Mouse (Mus musculus) heart, postnatal 0 days (tissue): Measurements from ENCODE around the gene Stat3. TPM values are rescaled to one million over a fixed set of nuclear protein-coding genes. Genes with fewer than 3 reads are reported as not detected.
A peak's percentile ranks its signal among the peaks of the same experiment; 100 is the strongest.

Source experiments
- ATAC-seq: fragments of 200-750 bp; cut with Nextera tagmentation; 2 replicates; pipeline ENCODE4 v1.8.0; 2017; ENCODE audit warnings: low read depth, moderate number of reproducible peaks, moderate library complexity; ENCODE audit not compliant: insufficient read depth
- DNase-seq: peaks from one replicate; pipeline ENCODE4 v3.0.0-alpha.2; 2016; ENCODE audit warnings: low spot score
- H3K27ac ChIP-seq: fragments of 300-500 bp; sonication (generic); 2 replicates; pipeline ENCODE4 v1.5.1; 2014; ENCODE audit warnings: low read depth, mild to moderate bottlenecking
- H3K27me3 ChIP-seq: fragments of 300-500 bp; sonication (generic); 2 replicates; pipeline ENCODE4 v1.6.1; 2014; ENCODE audit warnings: low read length, mixed read lengths; ENCODE audit not compliant: control insufficient read depth, insufficient read depth
- H3K36me3 ChIP-seq: fragments of 300-500 bp; sonication (generic); replicated peaks from 2 replicates; pipeline ENCODE4 v1.6.1; 2014; ENCODE audit warnings: low read length, mixed read lengths; ENCODE audit not compliant: control insufficient read depth, insufficient read depth
- H3K4me1 ChIP-seq: fragments of 300-500 bp; sonication (generic); 2 replicates; pipeline ENCODE4 v1.6.1; 2014; ENCODE audit warnings: antibody characterized with exemption; ENCODE audit not compliant: control insufficient read depth, insufficient read depth
- H3K4me2 ChIP-seq: fragments of 300-500 bp; sonication (generic); 2 replicates; pipeline ENCODE4 v1.6.1; 2014; ENCODE audit warnings: low read depth, mild to moderate bottlenecking, low read length, moderate library complexity
- H3K4me3 ChIP-seq: fragments of 300-500 bp; sonication (generic); 2 replicates; pipeline ENCODE4 v1.5.1; 2014; ENCODE audit warnings: low read depth, low read length
- H3K9ac ChIP-seq: fragments of 300-500 bp; sonication (generic); replicated peaks from 2 replicates; pipeline ENCODE4 v1.6.1; 2014; ENCODE audit warnings: low read depth, low read length, mixed read lengths
- H3K9me3 ChIP-seq: fragments of 300-500 bp; sonication (generic); replicated peaks from 2 replicates; pipeline ENCODE4 v1.6.1; 2016; ENCODE audit warnings: low read length; ENCODE audit not compliant: control insufficient read depth
- CTCF ChIP-seq: IDR thresholded peaks from 2 replicates; pipeline ENCODE4 v1.5.1; 2016; ENCODE audit warnings: antibody characterized with exemption, control low read depth, low read depth
- EP300 ChIP-seq: IDR thresholded peaks from 2 replicates; pipeline ENCODE4 v1.6.1; 2016; ENCODE audit warnings: antibody characterized with exemption, low read depth
- WGBS: fragments of 180-500 bp; shearing (Covaris S2); extraction: QIAGEN DNeasy Blood & Tissue Kit; methylation state at CpG from one replicate; pipeline ENCODE4 v1.1.7; 2014; 5-methylcytosine and 5-hydroxymethylcytosine counted together
- polyA plus RNA-seq: library from polyadenylated mRNA; unstranded; fragments of >200 nt; fragmentation: Nextera tagmentation; extraction: Ambion mirVana; gene quantifications from 2 replicates; pipeline ENCODE4 v1.2.1, GENCODE M21; 2015
- total RNA-seq: library from RNA; depleted of rRNA; stranded (reverse); fragments of >200 nt; gene quantifications from 2 replicates; pipeline ENCODE4 v1.2.3, GENCODE M21; 2014; ENCODE audit warnings: low replicate concordance

Gene Stat3
- total and polyA plus RNA-seq, 2 experiments from 2014 or later, result 65.7 to 105 TPM

DNA sequence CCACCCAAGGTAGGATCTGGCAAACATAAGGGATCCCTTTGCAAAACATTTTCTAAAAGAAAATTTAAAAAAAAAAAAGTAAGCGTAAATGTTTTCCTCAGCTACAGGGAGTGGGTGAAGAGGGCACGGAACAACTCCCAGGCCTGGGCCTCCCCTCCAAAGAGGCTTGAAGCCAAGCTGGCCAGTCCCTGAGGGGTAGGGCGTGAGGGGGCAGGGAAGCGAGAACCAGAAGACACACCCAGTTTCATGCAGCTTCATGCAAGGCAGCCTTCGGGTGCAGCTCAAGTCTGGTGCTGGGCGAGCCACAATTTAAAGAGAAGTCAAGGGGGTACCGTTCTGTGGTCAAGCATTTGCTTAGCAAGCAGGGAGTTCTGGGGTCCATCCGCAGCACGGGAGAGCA, 24.3 kb upstream of the Stat3 start:
- peak; percentile 16 for DNase-seq
- Histone ChIP-seq H3K27ac (peak overlapping the region; percentile 98), H3K4me3 (no peak overlapping the region), H3K36me3 (peaks cover 25% of the 10 kb centered on the region), H3K9ac (0 out of 2 replicates have a peak overlapping the region, but pooled peaks have one; percentile 28), H3K4me1 (peaks cover 69% of the 10 kb centered on the region), H3K27me3 (no peaks in the 10 kb centered on the region), H3K9me3 (no peaks in the 10 kb centered on the region), H3K4me2 (peak overlapping the region; percentile 72; the same call in 1 of the 2 replicates)
- TF ChIP-seq CTCF (no peak), EP300 (no peak)
- WGBS, result 46% methylated on average over 9 of the region's 9 CpGs
- no peak for ATAC-seq

DNA sequence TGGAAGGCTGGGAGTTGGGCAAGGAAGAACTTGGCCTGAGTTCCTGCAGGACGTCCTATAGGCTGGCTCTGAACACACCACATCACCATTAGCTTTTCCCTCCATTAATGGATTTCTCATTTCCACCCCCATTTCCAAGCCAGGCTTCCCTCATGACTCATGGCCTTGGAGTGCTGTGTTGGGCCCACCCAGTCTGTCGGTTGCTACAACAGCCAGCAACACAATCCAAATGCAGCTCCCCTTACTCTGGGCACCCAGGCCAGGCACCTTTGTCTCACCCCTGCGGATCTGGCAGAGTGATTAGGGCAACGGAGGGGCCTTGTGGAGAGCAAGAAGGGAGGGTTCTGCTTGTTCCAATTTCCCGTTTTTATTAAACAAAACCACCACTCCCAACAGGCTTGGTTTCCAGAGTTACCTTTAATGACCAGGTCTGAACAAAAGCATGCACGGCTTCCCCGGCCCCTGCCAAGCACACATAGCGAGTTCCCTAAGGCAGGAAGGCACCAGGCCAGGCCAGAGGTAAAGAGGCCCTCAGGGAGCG, 23.1 kb upstream of the Stat3 start:
- H3K4me3 ChIP-seq, result no peak overlapping the region
- peak; percentile 69 for DNase-seq
- TF ChIP-seq EP300, result peak; percentile 81
- TF ChIP-seq CTCF, result no peak
- WGBS, result 24% methylated on average over 9 of the region's 9 CpGs
- peak overlapping the region; percentile 28; the same call in 1 of the 2 replicates for H3K9ac ChIP-seq
- no peaks in the 10 kb centered on the region for H3K9me3 ChIP-seq
- peaks cover 35% of the 10 kb centered on the region for H3K36me3 ChIP-seq
- ATAC-seq, result peak; percentile 55
- H3K4me2 ChIP-seq, result peak overlapping the region; percentile 16
- no peaks in the 10 kb centered on the region for H3K27me3 ChIP-seq
- peaks cover 69% of the 10 kb centered on the region for H3K4me1 ChIP-seq
- peak overlapping the region; percentile 98 for H3K27ac ChIP-seq

DNA sequence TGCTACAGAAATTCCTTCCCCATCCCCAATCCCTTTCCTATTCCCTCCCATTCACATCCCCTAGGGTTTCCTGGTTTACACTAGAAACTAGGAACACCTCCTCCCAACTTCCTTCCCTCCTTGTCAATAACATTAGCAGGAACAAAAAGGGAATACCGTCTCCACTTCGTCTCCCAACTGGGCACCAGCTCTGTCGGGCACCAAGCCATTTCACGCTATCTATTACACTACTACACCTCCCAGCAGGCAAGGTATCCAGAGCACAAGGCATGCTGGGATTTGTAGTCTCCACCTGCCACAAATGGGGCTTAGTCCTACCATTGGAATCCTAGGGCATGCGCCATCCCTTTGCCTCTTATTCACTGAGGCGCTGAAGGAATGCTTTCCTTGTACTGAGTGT, 21.2 kb upstream of the Stat3 start:
- Histone ChIP-seq H3K4me3 (no peak overlapping the region), H3K27ac (peak overlapping the region; percentile 98), H3K9me3 (no peaks in the 10 kb centered on the region), H3K4me2 (peak overlapping the region; percentile 36), H3K4me1 (peaks cover 50% of the 10 kb centered on the region), H3K9ac (no peak overlapping the region), H3K27me3 (no peaks in the 10 kb centered on the region), H3K36me3 (peaks cover 52% of the 10 kb centered on the region)
- WGBS, result 11% methylated on average over 6 of the region's 6 CpGs
- TF ChIP-seq EP300 (peak; percentile 50; the same call in 1 of the 2 replicates), CTCF (no peak)
- DNase-seq (peak; percentile 85), ATAC-seq (peak; percentile 69)

DNA sequence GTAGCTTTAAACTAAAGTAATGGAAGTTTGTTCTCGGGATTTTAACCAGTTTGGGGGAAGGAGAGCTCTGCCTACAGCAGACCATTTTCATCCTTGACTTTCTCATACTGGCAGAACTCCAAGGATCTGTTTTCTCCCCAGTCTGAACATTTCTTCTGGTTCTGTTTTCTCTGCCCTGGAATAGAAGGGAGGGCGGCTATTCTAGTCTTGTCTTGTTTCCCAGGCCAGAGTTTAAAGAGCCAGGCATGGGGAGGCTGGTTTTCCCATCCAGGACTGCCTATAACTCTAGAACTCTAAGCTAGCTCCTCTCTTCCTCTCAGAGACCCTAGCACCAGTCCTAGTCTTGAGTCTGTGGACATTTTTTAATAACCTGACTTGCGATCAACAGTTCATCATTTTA, 20.5 kb upstream of the Stat3 start:
- peak overlapping the region; percentile 17; the same call in 1 of the 2 replicates for H3K4me3 ChIP-seq
- H3K36me3 ChIP-seq, result peaks cover 50% of the 10 kb centered on the region
- peak; percentile 42 for DNase-seq
- 27% methylated on average over 3 of the region's 3 CpGs for whole genome bisulfite sequencing
- H3K27me3 ChIP-seq, result no peaks in the 10 kb centered on the region
- peaks cover 43% of the 10 kb centered on the region for H3K4me1 ChIP-seq
- H3K9me3 ChIP-seq, result no peaks in the 10 kb centered on the region
- no peak for ATAC-seq
- no peak overlapping the region for H3K9ac ChIP-seq
- peak overlapping the region; percentile 36 for H3K4me2 ChIP-seq
- TF ChIP-seq EP300, result no peak
- peak overlapping the region; percentile 98 for H3K27ac ChIP-seq

DNA sequence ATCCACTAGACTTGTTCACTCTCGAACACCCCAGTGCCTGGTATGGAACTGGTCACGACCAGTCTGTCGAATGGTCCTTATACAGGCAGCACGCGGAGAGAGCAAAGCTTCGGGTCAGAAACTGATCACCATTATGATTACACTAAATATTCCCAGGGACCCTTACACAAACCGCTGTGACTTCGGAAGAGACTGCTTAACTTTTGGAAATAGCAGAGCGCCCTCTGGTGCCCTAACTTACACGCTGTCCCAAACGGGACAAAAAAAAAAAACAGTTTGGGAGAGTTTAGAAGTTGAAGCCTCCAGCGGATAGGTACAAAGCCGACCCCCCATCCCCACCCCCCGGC, 20.1 kb upstream of the Stat3 start:
- peaks cover 46% of the 10 kb centered on the region for H3K36me3 ChIP-seq
- H3K4me2 ChIP-seq, result peak overlapping the region; percentile 36
- H3K4me3 ChIP-seq, result peak overlapping the region; percentile 17; the same call in 1 of the 2 replicates
- H3K9ac ChIP-seq, result no peak overlapping the region
- 7% methylated on average over 14 of the region's 14 CpGs for WGBS
- H3K9me3 ChIP-seq, result no peaks in the 10 kb centered on the region
- peaks cover 39% of the 10 kb centered on the region for H3K4me1 ChIP-seq
- TF ChIP-seq CTCF (peak; percentile 60), EP300 (no peak)
- ATAC-seq (no peak), DNase-seq (peak; percentile 83)
- H3K27ac ChIP-seq, result peak overlapping the region; percentile 98; the same call in 1 of the 2 replicates
- no peaks in the 10 kb centered on the region for H3K27me3 ChIP-seq
